Mouse (Mus musculus) hindbrain, embryonic 10.5 days (tissue): ENCODE measurements at regions not wholly inside any gene's neighbourhood (a gene's known extent, or its start where the extent isn't known, plus 50 kb on each side); places are given as distances from the start of the nearest gene placed in this dataset.

Experiments
- DNase-seq: peaks from one replicate; pipeline ENCODE4 v3.0.0-alpha.2; 2017; ENCODE audit warnings: low spot score
- H3K27ac ChIP-seq: fragments of 300-500 bp; sonication (generic); 2 replicates; pipeline ENCODE4 v1.5.1; 2016; ENCODE audit warnings: mild to moderate bottlenecking, moderate library complexity
- H3K27me3 ChIP-seq: fragments of 300-500 bp; sonication (generic); 2 replicates; pipeline ENCODE4 v1.6.1; 2016; ENCODE audit warnings: mild to moderate bottlenecking; ENCODE audit not compliant: poor library complexity, insufficient read depth, severe bottlenecking
- H3K36me3 ChIP-seq: fragments of 300-500 bp; sonication (generic); 2 replicates; pipeline ENCODE4 v1.6.1; 2016; ENCODE audit warnings: mild to moderate bottlenecking, moderate library complexity
- H3K4me1 ChIP-seq: fragments of 300-500 bp; sonication (generic); replicated peaks from 2 replicates; pipeline ENCODE4 v1.6.1; 2016; ENCODE audit warnings: mild to moderate bottlenecking
- H3K4me3 ChIP-seq: fragments of 300-500 bp; sonication (generic); 2 replicates; pipeline ENCODE4 v1.5.1; 2016; ENCODE audit warnings: mild to moderate bottlenecking, moderate library complexity
- H3K9me3 ChIP-seq: fragments of 300-500 bp; sonication (generic); 2 replicates; pipeline ENCODE4 v1.6.1; 2016; ENCODE audit warnings: mild to moderate bottlenecking, moderate library complexity
- WGBS: fragments of 180-500 bp; shearing (Covaris S2); methylation state at CpG from one replicate; pipeline ENCODE4 v1.1.7; 2016; 5-methylcytosine and 5-hydroxymethylcytosine counted together

DNA sequence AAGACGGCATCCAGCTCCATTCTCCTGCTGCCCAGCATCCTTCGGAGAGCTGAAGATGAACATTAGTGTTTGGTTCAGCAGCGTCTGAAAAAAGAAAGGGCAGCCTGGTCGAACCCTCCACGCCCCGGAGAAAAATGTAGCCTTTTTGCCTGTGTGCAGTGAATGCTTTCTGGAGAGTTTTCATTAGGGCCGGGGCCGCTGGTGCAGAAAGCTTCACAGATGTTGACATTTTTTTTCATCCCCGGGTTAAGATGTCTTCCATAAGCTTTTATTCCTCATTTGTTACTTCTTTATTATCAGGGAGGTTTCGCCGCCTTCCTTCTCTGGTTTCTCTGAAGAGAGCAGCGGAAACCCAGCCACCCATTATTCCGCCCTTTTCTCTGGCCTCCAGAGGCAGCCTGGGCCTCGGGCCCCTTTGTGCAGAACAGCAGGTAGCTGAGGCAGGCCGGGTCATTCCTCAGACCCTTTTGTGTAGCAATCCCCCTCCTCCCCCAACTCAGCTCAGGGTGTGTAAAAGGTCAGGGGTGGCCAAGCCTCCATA is 61.4 kb downstream of the Cpn2 start:
- Histone ChIP-seq H3K9me3 (peaks cover 10% of the 10 kb centered on the region), H3K4me1 (peaks cover 33% of the 10 kb centered on the region), H3K27ac (peak overlapping the region; percentile 66), H3K4me3 (peak overlapping the region; percentile 28), H3K36me3 (no peaks in the 10 kb centered on the region), H3K27me3 (peaks cover 80% of the 10 kb centered on the region)
- WGBS = 6% methylated on average over 15 of the region's 15 CpGs
- peak; percentile 76 for DNase-seq
